Mouse (Mus musculus): Measurements from ENCODE around the gene Crisp2. TPM values are rescaled to one million over a fixed set of nuclear protein-coding genes. Genes with fewer than 3 reads are reported as not detected.
"Not testable (repeated sequence)": the region's sequence is repeated elsewhere in the genome, so short reads cannot be mapped to it uniquely, and the experiment has no call there.

The Crisp2 gene
- polyA plus RNA-seq, 1 experiment, result 0.20 TPM

- TF ChIP-seq CTCF (conservative IDR thresholded peaks at IDR 0.05; ENCODE audit: insufficient read depth, insufficient read length, low read depth, low read length) (no peak; the same call in 1 of the 2 replicates), POLR2A (IDR thresholded peaks at IDR 0.05; ENCODE audit: low read depth, low read length) (no peak)
- no peaks in the 10 kb centered on the region for H3K4me1 ChIP-seq (ENCODE audit: control insufficient read depth, insufficient read depth, low read length)
- WGBS, result 56% methylated on average over 20 of the region's 20 CpGs
Observed at GRCm38 (mm10) chr17:40793921-40794854, 12.6 kb downstream of the Crisp2 start.

GRCm38 (mm10) chr17:40789877-40790276 is 16.9 kb downstream of the Crisp2 start:
- H3K27me3 ChIP-seq (replicated peaks; ENCODE audit: control insufficient read depth, insufficient read depth, low read length), result no peaks in the 10 kb centered on the region

More at GRCm38 (mm10) chr17:40793921-40794854, 12.6 kb downstream of the Crisp2 start:
- Histone ChIP-seq H3K27me3 (replicated peaks; ENCODE audit: control insufficient read depth, insufficient read depth, low read length) (no peaks in the 10 kb centered on the region), H3K27ac (ENCODE audit: insufficient read depth, low read depth, low read length) (no peak overlapping the region), H3K36me3 (ENCODE audit: control insufficient read depth, insufficient read depth, low read length) (no peaks in the 10 kb centered on the region), H3K4me3 (ENCODE audit: insufficient read depth, low read depth, low read length) (no peak overlapping the region)
- DNase-seq, result no peak

GRCm38 (mm10) chr17:40767120-40767519 is 39.7 kb downstream of the Crisp2 start:
- H3K4me3 ChIP-seq (ENCODE audit: insufficient read depth, low read depth, low read length), result no peak overlapping the region
- no peaks in the 10 kb centered on the region for H3K36me3 ChIP-seq (ENCODE audit: control insufficient read depth, insufficient read depth, low read length)
- no peaks in the 10 kb centered on the region for H3K4me1 ChIP-seq (ENCODE audit: control insufficient read depth, insufficient read depth, low read length)
- no peak for DNase-seq
- H3K27me3 ChIP-seq (replicated peaks; ENCODE audit: control insufficient read depth, insufficient read depth, low read length), result no peaks in the 10 kb centered on the region; the same call in 1 of the 2 replicates
- H3K27ac ChIP-seq (ENCODE audit: insufficient read depth, low read depth, low read length), result no peak overlapping the region
- 77% methylated on average over 1 of the region's 1 CpGs for WGBS
- TF ChIP-seq CTCF (conservative IDR thresholded peaks at IDR 0.05; ENCODE audit: insufficient read depth, insufficient read length, low read depth, low read length) (no peak), POLR2A (IDR thresholded peaks at IDR 0.05; ENCODE audit: low read depth, low read length) (no peak)

More at GRCm38 (mm10) chr17:40789877-40790276, 16.9 kb downstream of the Crisp2 start:
- DNase-seq, result no peak
- Histone ChIP-seq H3K4me1 (ENCODE audit: control insufficient read depth, insufficient read depth, low read length) (no peaks in the 10 kb centered on the region), H3K4me3 (ENCODE audit: insufficient read depth, low read depth, low read length) (no peak overlapping the region), H3K27ac (ENCODE audit: insufficient read depth, low read depth, low read length) (no peak overlapping the region), H3K36me3 (ENCODE audit: control insufficient read depth, insufficient read depth, low read length) (no peaks in the 10 kb centered on the region)
- TF ChIP-seq POLR2A (IDR thresholded peaks at IDR 0.05; ENCODE audit: low read depth, low read length) (no peak), CTCF (conservative IDR thresholded peaks at IDR 0.05; ENCODE audit: insufficient read depth, insufficient read length, low read depth, low read length) (no peak)

- no peak for DNase-seq
- Histone ChIP-seq H3K27me3 (replicated peaks; ENCODE audit: control insufficient read depth, insufficient read depth, low read length) (no peaks in the 10 kb centered on the region; the same call in 1 of the 2 replicates), H3K4me1 (ENCODE audit: control insufficient read depth, insufficient read depth, low read length) (no peaks in the 10 kb centered on the region), H3K27ac (ENCODE audit: insufficient read depth, low read depth, low read length) (no peak overlapping the region), H3K4me3 (ENCODE audit: insufficient read depth, low read depth, low read length) (no peak overlapping the region), H3K36me3 (ENCODE audit: control insufficient read depth, insufficient read depth, low read length) (no peaks in the 10 kb centered on the region)
- 78% methylated on average over 4 of the region's 4 CpGs for WGBS
- TF ChIP-seq CTCF (conservative IDR thresholded peaks at IDR 0.05; ENCODE audit: insufficient read depth, insufficient read length, low read depth, low read length) (no peak), POLR2A (IDR thresholded peaks at IDR 0.05; ENCODE audit: low read depth, low read length) (no peak)
Observed at GRCm38 (mm10) chr17:40763662-40764061, 43.1 kb downstream of the Crisp2 start.

- no peaks in the 10 kb centered on the region; the same call in 1 of the 2 replicates for H3K27me3 ChIP-seq (replicated peaks; ENCODE audit: control insufficient read depth, insufficient read depth, low read length)
- no peaks in the 10 kb centered on the region for H3K36me3 ChIP-seq (ENCODE audit: control insufficient read depth, insufficient read depth, low read length)
- 37% methylated on average over 4 of the region's 4 CpGs for WGBS
- H3K27ac ChIP-seq (ENCODE audit: insufficient read depth, low read depth, low read length), result no peak overlapping the region
- no peaks in the 10 kb centered on the region for H3K4me1 ChIP-seq (ENCODE audit: control insufficient read depth, insufficient read depth, low read length)
- TF ChIP-seq CTCF (conservative IDR thresholded peaks at IDR 0.05; ENCODE audit: insufficient read depth, insufficient read length, low read depth, low read length), result no peak
- no peak for TF ChIP-seq POLR2A (IDR thresholded peaks at IDR 0.05; ENCODE audit: low read depth, low read length)
- no peak overlapping the region for H3K4me3 ChIP-seq (ENCODE audit: insufficient read depth, low read depth, low read length)
- no peak for DNase-seq
Observed at GRCm38 (mm10) chr17:40731724-40732123, 75.1 kb downstream of the Crisp2 start.

- WGBS, result 71% methylated on average over 2 of the region's 2 CpGs
- Histone ChIP-seq H3K27me3 (replicated peaks; ENCODE audit: control insufficient read depth, insufficient read depth, low read length) (no peaks in the 10 kb centered on the region; the same call in 1 of the 2 replicates), H3K27ac (ENCODE audit: insufficient read depth, low read depth, low read length) (no peak overlapping the region), H3K36me3 (ENCODE audit: control insufficient read depth, insufficient read depth, low read length) (no peaks in the 10 kb centered on the region), H3K4me1 (ENCODE audit: control insufficient read depth, insufficient read depth, low read length) (no peaks in the 10 kb centered on the region), H3K4me3 (ENCODE audit: insufficient read depth, low read depth, low read length) (no peak overlapping the region)
- no peak for DNase-seq
- TF ChIP-seq POLR2A (IDR thresholded peaks at IDR 0.05; ENCODE audit: low read depth, low read length) (no peak), CTCF (conservative IDR thresholded peaks at IDR 0.05; ENCODE audit: insufficient read depth, insufficient read length, low read depth, low read length) (no peak)
Observed at GRCm38 (mm10) chr17:40731296-40731695, 75.5 kb downstream of the Crisp2 start.

GRCm38 (mm10) chr17:40726820-40727219 is 80.0 kb downstream of the Crisp2 start, which contains the start of gene Esp1:
TSS of gene Esp1 (plus strand) at chr17:40727120.
- Histone ChIP-seq H3K27ac (ENCODE audit: insufficient read depth, low read depth, low read length) (no peak within 1 kb of the TSS), H3K36me3 (ENCODE audit: control insufficient read depth, insufficient read depth, low read length) (no peaks in the 10 kb centered on the region), H3K4me3 (ENCODE audit: insufficient read depth, low read depth, low read length) (no peak within 1 kb of the TSS), H3K4me1 (ENCODE audit: control insufficient read depth, insufficient read depth, low read length) (no peaks in the 10 kb centered on the region), H3K27me3 (replicated peaks; ENCODE audit: control insufficient read depth, insufficient read depth, low read length) (no peaks in the 10 kb centered on the region; the same call in 1 of the 2 replicates)
- no peak for TF ChIP-seq POLR2A (IDR thresholded peaks at IDR 0.05; ENCODE audit: low read depth, low read length)
- TF ChIP-seq CTCF (conservative IDR thresholded peaks at IDR 0.05; ENCODE audit: insufficient read depth, insufficient read length, low read depth, low read length), result no peak
- 76% methylated on average over 2 of the region's 2 CpGs for WGBS
- DNase-seq, result no peak

GRCm38 (mm10) chr17:40717055-40717454 is 89.7 kb downstream of the Crisp2 start:
- H3K4me3 ChIP-seq (ENCODE audit: insufficient read depth, low read depth, low read length); H3K36me3 ChIP-seq (ENCODE audit: control insufficient read depth, insufficient read depth, low read length); DNase-seq; H3K4me1 ChIP-seq (ENCODE audit: control insufficient read depth, insufficient read depth, low read length); H3K27ac ChIP-seq (ENCODE audit: insufficient read depth, low read depth, low read length); H3K27me3 ChIP-seq (replicated peaks; ENCODE audit: control insufficient read depth, insufficient read depth, low read length): not testable (repeated sequence)
